Mouse (Mus musculus): ENCODE results near the gene Mvk.

GRCm38 (mm10) chr5:114410429-114410828 is 33.6 kb upstream of the Mvk start:
- TF ChIP-seq CTCF (IDR thresholded peaks at IDR 0.05; ENCODE audit: borderline replicate concordance, control insufficient read depth, extremely low read depth, insufficient read depth, low read length, poor library complexity) = no peak
- TF ChIP-seq POLR2A (IDR thresholded peaks at IDR 0.05; ENCODE audit: control insufficient read depth, extremely low read depth, insufficient read depth, low read length, poor library complexity) = no peak

Measured in thymus, adult 2 months (tissue).